Mouse (Mus musculus) gastrocnemius, postnatal 14 days (tissue): ENCODE measurements at regions not wholly inside any gene's neighbourhood (a gene's known extent, or its start where the extent isn't known, plus 50 kb on each side); places are given as distances from the start of the nearest gene placed in this dataset.
A peak's percentile ranks its signal among the peaks of the same experiment; 100 is the strongest.
"Not testable (repeated sequence)": the region's sequence is repeated elsewhere in the genome, so short reads cannot be mapped to it uniquely, and the experiment has no call there.

Experiments used
- DNase-seq: peaks from one replicate; pipeline ENCODE4 v3.0.0; 2021; ENCODE audit warnings: mixed read lengths
- intact Hi-C: fragments of 180-260 bp; cut with DNase I; formaldehyde crosslinking; loops from one replicate; pipeline ENCODE4 v1.15.1; 2025; ENCODE audit warnings: low total_unique reads

DNA sequence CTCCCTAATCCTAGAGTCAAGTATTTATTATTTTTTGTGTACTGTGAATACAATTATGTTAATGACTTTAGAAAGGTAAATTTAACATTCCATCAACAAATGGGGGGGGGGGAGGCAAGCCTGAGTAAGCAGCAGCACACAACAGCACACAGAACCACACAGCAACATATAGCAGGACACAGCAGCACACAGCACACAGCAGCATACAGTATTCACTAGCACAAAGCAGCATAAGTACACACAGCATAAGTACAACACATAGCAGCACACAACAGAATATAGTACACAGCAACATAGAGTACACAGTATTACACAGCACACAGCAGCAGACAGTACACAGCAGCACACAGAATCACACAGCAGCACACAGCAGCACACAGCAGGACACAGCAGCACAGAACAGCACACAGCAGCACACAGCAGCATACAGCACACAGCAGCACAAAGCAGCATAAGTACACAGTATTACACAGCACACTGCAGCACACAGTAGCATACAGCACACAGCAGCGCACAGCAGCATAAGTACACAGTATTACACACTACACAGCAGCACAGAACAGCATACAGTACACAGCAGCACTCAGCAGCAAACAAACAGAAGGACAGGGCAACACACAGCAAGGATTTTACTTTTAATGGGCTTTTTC is 605.7 kb downstream of the Tbl1xr1 start:
- intact Hi-C loops: no loop called here

DNA sequence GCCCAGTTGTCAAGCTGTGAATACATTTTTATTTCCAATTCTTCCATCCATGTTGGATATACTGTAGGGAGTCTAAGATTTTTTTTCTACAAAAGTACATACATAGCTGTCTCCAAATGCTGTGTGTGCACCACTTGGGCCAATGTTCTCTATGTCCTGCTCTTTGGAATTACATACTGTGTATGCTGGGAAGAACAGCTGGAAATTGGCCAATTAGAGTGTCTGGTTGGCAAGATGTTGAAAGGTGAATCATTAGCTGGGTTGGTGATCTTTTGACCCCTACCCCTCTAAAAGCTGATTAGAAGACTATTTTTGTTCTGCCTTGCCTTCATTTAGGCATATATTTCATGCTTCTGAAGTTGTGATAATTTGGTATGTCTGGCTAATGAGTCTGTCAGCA is 622.9 kb downstream of the Tbl1xr1 start:
- intact Hi-C loops: no loop called here
- no peak for DNase-seq

More for the DNA sequence above, 605.7 kb downstream of the Tbl1xr1 start:
- no peak for DNase-seq

DNA sequence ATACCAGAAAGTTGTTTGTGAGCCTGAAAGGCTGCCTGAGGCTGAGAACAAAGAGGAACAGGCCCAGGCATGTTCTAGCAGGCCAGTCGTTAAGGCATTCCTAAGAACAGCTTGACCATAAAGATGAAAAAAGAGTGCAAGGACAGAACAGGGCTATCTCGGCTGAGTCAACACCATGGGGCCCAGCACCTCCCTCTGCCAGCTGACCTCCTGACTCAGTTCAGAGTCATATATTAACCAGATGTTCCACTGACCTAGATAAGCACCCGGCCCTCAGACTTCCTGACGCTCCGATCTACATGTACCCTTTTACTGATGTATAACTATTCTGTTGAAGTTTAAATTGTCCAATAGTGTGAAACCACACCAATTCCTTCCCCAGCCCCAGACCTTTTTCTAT is 625.0 kb downstream of the Tbl1xr1 start:
- DNase-seq, intact Hi-C loops: not testable (repeated sequence)

DNA sequence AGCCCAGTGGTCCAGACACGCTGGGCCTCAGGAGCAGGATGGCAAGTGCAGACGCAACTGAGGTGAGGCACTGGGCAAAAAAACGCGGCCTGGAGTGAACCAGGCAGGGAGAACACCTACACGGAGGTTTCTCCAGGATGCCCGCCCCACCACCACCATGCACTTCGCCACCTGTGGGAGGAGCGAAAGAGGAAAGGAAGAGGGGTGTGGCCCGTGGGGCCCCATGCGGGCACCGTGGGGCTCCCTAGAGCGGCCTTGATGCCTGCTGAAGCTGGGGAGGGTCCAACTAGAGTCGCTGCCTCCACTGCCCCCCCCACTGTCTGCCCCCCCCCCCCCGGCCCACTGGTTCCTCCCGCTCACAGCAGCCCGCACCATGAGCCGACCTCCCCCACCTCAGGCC is 629.2 kb downstream of the Tbl1xr1 start:
- peak; percentile 2 for DNase-seq
- intact Hi-C loops: no loop called here

DNA sequence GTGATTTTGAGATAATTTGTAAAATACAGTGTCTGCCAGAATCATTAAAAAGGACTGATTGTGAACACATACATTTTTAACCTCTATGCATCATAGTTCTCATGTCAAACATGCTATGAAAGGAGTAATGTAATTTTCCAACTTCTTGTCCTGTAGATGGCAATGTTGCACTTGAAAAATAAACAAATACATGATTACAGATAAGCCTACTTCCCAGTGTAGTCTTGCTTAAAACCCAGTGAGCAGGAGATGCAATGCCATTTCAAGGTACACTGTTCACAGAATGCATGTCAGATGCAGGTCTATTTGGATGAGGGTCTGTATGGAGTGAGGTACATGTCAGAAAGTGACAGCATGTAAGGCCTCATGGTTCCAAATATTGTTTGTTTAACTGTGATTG is 668.6 kb downstream of the Tbl1xr1 start:
- no peak for DNase-seq
- intact Hi-C loops: no loop called here
